Mouse (Mus musculus): ENCODE results near the gene Kcnmb4.

Kcnmb4 gene

GRCm38 (mm10) chr10:116473759-116474549, at the start of gene Kcnmb4:
TSS of gene Kcnmb4 (minus strand) at chr10:116473878.
- peak; percentile 73 for DNase-seq (ENCODE audit: inconsistent ontology term)

- DNase-seq (ENCODE audit: inconsistent ontology term): no peak
Measured at GRCm38 (mm10) chr10:116519588-116519987, 45.9 kb upstream of the Kcnmb4 start.

- no peak for DNase-seq (ENCODE audit: inconsistent ontology term)
Measured at GRCm38 (mm10) chr10:116515590-116515989, 41.9 kb upstream of the Kcnmb4 start.

DNA sequence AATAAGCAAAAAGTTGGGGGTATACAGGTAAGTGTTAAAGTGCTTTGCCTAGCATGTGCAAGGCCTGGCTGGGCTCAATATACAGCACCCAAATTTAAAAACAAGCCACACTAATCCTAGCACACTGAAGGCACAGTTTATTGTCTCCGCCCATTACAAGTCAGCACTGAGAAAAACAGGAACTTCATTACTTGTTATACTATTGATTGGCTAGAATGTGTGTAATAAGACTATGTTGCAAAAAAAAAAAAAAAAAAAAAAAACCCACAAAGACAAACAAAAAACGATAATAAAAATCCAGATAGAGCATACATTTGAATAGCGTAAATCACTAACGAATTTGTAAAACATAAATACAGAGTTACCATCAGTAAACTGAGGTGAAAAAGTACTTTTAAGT, 41.5 kb upstream of the Kcnmb4 start:
- DNase-seq (ENCODE audit: inconsistent ontology term): no peak

DNA sequence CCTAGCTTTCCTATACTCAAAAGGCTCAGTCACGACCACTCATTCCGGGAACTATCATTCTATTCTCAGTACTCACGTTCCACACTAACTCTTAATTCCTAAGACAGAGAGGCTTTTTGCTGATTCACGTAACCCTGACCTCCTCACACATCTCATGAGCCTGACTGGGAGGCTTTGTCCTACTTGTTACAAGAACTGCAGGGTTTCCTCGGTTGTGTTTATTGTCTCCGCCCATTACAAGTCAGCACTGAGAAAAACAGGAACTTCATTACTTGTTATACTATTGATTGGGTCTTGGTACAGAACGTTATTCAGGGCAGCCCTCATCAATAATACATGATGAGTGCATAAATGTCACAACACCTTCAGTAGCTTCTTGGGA, 39.6 kb upstream of the Kcnmb4 start:
- DNase-seq (ENCODE audit: inconsistent ontology term): no peak

DNA sequence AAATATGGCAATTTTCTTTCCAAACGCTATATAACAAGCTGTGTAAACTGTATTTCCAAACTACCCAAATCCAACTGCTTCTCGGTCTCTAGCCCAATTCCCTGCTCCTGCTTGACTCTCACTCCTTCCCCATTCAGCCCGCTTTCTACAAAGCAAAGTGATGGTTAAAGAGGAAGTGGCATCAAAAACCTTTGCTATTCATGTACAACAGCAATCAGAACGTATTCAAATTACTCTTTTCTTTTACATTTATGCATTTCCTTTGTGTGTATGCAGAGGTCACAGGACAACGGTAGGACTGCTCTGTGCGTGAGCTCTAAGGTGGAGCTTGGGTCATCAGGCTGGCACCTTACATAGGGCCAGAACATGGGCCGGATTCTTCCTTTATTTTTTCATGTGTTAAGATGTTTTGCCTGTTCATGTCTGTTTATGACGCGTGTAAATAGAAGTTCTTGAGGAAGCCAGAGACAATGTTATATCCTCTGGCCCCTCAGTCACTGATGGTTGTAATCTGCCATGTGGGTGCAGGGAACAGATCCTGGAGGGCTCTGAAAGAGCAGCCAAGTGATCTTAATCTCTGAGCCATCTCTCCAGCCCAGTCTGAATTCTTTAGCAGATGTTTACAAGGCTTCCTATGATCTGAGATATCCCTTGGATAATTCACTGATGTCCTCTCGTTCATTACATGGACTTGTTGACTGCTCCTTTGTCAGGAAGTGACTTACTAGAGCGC, 39.0 kb upstream of the Kcnmb4 start:
- no peak for DNase-seq (ENCODE audit: inconsistent ontology term)

- no peak for DNase-seq (ENCODE audit: inconsistent ontology term)
Measured at GRCm38 (mm10) chr10:116505303-116506014, 31.8 kb upstream of the Kcnmb4 start.

GRCm38 (mm10) chr10:116492768-116493167, 19.1 kb upstream of the Kcnmb4 start:
- DNase-seq (ENCODE audit: inconsistent ontology term): no peak

- no peak for DNase-seq (ENCODE audit: inconsistent ontology term)
Measured at GRCm38 (mm10) chr10:116486895-116487747, 13.4 kb upstream of the Kcnmb4 start.

GRCm38 (mm10) chr10:116481917-116482316, 8.2 kb upstream of the Kcnmb4 start:
- no peak for DNase-seq (ENCODE audit: inconsistent ontology term)

GRCm38 (mm10) chr10:116480988-116481387, 7.3 kb upstream of the Kcnmb4 start:
- no peak for DNase-seq (ENCODE audit: inconsistent ontology term)

DNA sequence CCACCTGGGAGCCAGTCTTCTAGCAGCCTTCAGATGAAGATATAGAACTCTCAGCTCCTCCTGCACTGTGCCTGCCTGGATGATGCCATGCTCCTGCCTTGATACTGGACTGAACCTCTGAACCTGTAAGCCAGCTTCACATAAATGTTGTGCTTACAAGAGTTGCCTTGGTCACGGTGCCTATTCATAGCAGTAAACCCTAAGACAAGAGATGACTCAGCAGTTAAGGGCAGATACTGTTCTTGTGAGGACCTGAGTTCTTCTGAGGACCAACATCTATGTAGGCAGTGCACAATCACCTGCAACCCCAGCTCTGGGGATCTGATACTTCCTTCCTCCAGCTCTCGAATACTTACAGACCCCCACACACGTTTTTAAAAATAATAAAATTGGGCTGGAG, 2.9 kb upstream of the Kcnmb4 start:
- DNase-seq (ENCODE audit: inconsistent ontology term): no peak

DNA sequence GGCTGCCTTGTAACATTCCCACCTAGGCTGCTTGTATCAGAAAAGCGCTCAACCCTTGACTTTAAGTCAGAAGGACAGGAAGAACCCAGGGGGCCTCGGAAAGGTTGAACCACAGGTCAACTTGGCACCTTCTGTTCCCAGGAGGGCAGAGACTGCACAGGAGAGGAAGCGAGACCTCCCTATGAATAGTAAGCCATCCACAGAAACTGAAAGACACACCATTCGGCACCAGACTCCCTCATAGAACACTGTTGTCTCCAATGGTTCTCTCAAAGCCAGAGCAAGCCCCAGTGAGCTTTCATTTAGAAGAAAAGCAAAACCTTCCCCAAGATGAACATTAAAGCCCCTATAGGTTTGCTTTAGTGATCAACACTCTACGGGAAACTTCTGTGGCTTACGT, 2.0 kb upstream of the Kcnmb4 start:
- no peak for DNase-seq (ENCODE audit: inconsistent ontology term)

GRCm38 (mm10) chr10:116473071-116473758, 463 bp downstream of the Kcnmb4 start:
- peak; percentile 52 for DNase-seq (ENCODE audit: inconsistent ontology term)

- no peak for DNase-seq (ENCODE audit: inconsistent ontology term)
Measured at GRCm38 (mm10) chr10:116472579-116472978, 1.1 kb downstream of the Kcnmb4 start.

DNA sequence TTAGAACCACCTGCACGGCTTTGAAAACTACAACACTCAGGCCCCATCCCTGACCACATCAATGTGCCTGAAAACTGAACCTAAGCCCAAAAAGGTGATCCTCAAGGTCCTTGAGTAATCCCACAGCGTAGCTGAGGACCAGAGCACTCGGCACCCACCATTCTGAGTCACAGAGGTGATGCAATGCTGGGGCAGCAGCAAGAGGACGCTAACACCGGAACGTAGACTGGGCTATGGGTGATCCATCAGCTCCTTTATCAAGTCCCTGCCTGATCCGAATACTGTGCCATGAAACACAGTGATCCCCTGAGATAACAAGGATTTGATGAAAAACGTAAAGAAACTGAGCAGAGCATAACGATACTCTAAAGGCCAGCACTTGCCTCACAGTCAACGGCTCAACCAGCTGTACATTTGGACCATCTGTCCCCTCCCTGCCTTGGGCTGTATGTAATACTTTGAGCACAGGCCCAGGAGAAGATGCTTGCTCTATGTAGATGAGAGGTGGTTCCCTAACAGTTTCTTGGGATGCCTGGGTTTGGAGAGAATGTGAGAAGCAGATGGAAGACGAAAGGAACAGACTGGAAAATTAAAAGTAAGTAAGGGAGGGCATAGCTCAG, 3.3 kb downstream of the Kcnmb4 start:
- DNase-seq (ENCODE audit: inconsistent ontology term): no peak

DNA sequence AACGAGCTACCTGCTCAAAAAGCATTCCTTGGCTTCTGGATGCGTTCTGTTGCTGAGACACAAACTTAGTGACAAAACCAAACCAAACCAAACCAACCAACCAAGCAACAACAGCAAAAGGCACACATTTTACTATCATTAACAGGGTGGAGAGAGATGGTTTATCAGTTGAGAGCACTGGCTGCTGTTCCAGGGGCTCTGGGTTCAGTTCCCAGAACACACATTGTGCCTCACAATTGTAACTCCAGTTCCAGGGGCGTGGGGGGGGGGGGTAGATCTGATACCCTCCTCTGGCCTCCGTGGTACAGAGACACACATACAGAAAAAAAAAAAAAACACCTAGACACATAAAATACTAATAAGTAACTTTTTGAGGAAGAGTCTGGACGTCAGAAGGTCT, 5.6 kb downstream of the Kcnmb4 start:
- no peak for DNase-seq (ENCODE audit: inconsistent ontology term)

- no peak for DNase-seq (ENCODE audit: inconsistent ontology term)
Measured at GRCm38 (mm10) chr10:116463753-116464345, 9.8 kb downstream of the Kcnmb4 start.

- no peak for DNase-seq (ENCODE audit: inconsistent ontology term)
Measured at GRCm38 (mm10) chr10:116461443-116461842, 12.2 kb downstream of the Kcnmb4 start.

DNA sequence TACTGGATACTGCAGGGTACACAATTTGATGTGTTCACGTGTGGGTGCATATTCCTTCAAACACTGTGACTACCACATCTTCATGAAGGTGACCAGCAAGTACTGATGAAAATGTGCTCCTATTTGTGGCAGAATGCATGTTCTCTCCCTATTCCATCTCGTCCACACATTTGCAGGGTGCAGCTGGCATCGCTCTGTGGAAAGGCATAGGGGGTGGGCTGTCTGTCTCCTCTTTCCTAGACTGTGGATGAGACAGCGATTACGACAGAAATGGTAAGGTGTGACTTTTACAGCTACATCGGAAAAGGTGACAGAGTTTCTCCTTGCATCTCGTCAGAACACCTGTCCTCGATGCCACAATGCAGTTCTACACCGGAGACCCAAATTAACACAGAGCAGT, 14.9 kb downstream of the Kcnmb4 start:
- no peak for DNase-seq (ENCODE audit: inconsistent ontology term)

Measured in Muller cell, postnatal 12 days (primary cell).